Mouse (Mus musculus) hindlimb bud, embryonic 11.5 days (tissue): ENCODE data around the gene Lat2.

ENCODE experiments used
- DNase-seq: peaks from one replicate; pipeline ENCODE4 v3.0.0-alpha.2; 2012; ENCODE audit warnings: low read depth, low spot score; ENCODE audit errors: extremely low spot score

The Lat2 gene

GRCm38 (mm10) chr5:134572508-134573214, 42.2 kb downstream of the Lat2 start:
- no peak for DNase-seq

GRCm38 (mm10) chr5:134571730-134572507, 42.9 kb downstream of the Lat2 start:
- peak; percentile 60 for DNase-seq

- no peak for DNase-seq
Measured at GRCm38 (mm10) chr5:134568964-134569491, 45.8 kb downstream of the Lat2 start.

GRCm38 (mm10) chr5:134568030-134568429, 46.8 kb downstream of the Lat2 start:
- DNase-seq = no peak

- no peak for DNase-seq
Measured at GRCm38 (mm10) chr5:134567445-134567844, 47.4 kb downstream of the Lat2 start.

- DNase-seq = no peak
Measured at GRCm38 (mm10) chr5:134565696-134566095, 49.1 kb downstream of the Lat2 start.

GRCm38 (mm10) chr5:134564272-134564671, 50.6 kb downstream of the Lat2 start:
- DNase-seq = no peak

- DNase-seq = no peak
Measured at GRCm38 (mm10) chr5:134560450-134561171, 54.2 kb downstream of the Lat2 start.

GRCm38 (mm10) chr5:134560071-134560449, 54.8 kb downstream of the Lat2 start, which contains the start of gene Syna:
Syna (minus strand) TSS chr5:134560171.
- no peak for DNase-seq

- no peak for DNase-seq
Measured at GRCm38 (mm10) chr5:134555463-134556164, 59.2 kb downstream of the Lat2 start.

- DNase-seq = no peak
Measured at GRCm38 (mm10) chr5:134553951-134554546, 60.8 kb downstream of the Lat2 start.

- peak; percentile 72 for DNase-seq
Measured at GRCm38 (mm10) chr5:134552110-134552972, 62.5 kb downstream of the Lat2 start, which contains the start of gene Clip2. Clip2 (minus strand) TSS chr5:134552434.

- DNase-seq = no peak
Measured at GRCm38 (mm10) chr5:134551233-134552109, 63.4 kb downstream of the Lat2 start.

GRCm38 (mm10) chr5:134550836-134551232, 64.0 kb downstream of the Lat2 start:
- DNase-seq = no peak
